Mouse (Mus musculus): Measurements from ENCODE around the gene Slc29a4.

The Slc29a4 gene

DNA sequence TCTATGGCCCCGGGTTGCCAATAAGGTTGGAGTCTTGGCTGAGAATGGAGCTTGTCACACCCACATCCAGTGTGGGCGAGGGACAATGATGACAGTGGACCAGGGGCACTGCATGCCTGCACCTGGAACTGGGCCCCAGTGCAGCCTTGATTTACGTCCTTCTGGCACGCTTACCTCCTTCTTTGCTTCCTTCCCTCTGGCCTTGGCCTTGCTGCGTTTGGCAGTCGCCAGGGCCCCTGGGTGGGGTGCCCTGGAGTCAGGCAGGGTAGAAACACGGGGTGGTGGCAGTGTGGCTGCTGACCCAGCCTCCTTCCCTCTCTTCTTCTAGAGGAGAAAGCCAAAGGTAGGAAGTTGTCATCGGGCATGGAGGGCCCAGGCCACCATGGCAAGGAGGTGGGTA, 47.6 kb downstream of the Slc29a4 start:
- DNase-seq (ENCODE audit: low spot score in 2 of 2), result no peak

GRCm38 (mm10) chr5:142747026-142747629, 54.8 kb downstream of the Slc29a4 start:
- DNase-seq (ENCODE audit: low spot score in 2 of 2), result no peak

DNA sequence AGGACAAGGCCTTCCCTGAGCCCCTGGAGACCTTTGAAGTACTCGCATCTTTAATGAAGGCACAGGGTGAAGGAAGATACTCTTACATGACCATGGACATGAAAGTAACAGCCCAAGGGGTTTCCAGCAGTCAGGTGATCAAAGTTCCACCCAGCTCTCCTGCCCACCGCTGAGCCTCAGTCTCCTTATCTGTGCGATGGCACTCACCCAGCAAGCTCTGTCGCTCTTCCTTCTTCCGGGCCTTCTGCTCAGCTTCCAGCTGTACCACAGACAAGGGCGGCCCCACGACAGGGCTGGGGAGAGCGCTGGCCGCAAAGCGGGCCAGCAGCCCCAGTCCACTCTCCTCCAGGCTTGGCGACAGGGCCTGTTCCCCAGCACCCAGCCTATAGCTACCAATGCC, 57.9 kb downstream of the Slc29a4 start:
- DNase-seq (ENCODE audit: low spot score in 2 of 2), result no peak

- DNase-seq (ENCODE audit: low spot score in 2 of 2), result no peak
Measured at GRCm38 (mm10) chr5:142752241-142752640, 59.9 kb downstream of the Slc29a4 start.

DNA sequence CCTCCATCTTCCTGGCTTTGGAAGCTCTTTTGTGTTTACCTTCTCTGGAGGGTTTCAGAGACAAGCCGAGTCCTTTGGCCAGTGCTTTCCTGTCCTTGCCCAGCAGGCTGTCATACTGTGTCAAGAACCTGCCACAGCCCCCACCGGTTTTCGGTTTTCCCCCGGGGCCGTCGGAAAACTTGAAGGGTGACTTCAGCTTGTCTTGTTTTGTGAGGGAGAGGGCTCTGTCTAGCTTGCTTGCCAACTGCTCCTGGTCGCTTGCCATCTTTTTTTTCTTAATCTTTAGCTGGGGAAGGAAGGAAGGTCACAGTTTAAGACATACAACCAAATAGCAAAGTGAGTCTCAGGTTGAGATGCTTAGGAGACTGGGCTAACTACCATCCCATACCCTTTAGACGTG, 67.5 kb downstream of the Slc29a4 start:
- no peak for DNase-seq (ENCODE audit: low spot score in 2 of 2)

GRCm38 (mm10) chr5:142761326-142761983, 69.1 kb downstream of the Slc29a4 start:
- peak; percentile 89 to 93 for DNase-seq (ENCODE audit: low spot score in 2 of 2)

DNA sequence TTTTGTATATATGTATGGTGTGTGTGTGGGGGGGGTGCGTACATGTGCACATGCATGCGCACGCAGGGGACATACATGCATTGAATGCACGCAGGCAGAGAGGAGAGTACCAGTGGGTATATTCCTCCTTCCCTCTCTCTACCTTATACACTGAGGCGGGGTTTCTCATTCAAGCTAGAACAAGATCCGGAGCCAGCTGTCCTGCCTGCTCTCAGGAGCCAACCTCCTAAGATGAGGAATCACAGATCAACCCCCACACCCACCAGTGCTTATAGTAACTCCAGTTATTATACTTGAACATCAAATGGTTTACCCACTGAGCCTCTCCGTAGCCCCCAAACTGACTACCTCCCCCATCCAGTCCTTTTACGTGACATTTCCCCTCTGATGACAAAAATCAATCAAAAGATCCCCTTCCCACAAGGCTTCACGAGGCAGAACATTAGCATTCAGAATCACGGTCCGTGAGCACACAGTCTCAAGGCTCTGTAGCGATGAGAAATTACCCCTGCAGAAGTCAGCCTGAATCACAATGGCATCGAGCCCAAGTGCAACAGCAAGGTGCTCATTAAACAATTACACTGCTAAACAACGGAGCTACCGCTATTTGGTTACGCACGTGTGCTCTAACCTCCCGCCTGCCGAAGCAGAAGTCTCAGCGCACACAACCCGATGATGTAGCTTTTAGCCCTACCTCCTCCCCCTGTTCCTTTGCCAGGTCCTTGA, 69.9 kb downstream of the Slc29a4 start:
- DNase-seq (ENCODE audit: low spot score in 2 of 2), result no peak

- DNase-seq (ENCODE audit: low spot score in 2 of 2), result no peak
Measured at GRCm38 (mm10) chr5:142764306-142764705, 72.0 kb downstream of the Slc29a4 start.

DNA sequence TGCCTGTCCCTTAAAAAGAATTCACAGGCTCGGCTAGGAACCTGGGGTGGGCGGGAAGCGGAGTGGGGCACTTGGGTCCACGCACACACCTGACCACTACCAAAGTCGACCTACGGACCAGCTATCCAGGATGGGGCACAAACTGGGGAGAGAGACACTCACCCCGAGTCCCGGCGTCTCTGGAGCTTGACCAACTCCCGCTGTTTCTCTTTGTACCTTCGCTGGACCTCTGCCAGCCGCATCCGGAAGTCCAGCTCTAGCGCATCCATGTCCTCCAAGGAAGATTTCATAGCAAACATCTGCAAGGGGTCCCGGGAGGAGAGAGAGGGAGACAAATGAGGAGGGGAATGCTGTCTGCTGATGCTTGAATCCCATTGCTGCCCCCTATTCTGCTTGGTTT, 72.6 kb downstream of the Slc29a4 start:
- DNase-seq (ENCODE audit: low spot score in 2 of 2), result no peak

DNA sequence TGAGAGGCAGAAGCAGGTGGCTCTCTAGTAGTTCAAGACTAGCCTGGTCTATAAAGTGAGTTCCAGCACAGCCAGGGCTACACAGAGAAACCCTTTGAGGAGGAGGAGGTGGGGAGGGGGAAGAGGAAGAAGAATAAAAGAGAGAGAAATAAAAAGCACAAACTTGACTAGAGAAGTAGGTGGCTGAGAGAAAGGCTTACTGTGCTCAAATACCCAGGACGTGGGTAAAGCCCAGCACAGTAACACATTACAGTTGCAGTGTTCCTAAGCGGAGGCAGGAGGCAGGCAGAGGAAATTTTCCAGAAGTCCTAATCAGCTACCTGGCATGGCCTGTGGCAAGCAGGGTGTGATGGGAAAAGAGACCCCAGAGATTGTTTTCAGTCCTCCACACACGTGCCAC, 74.4 kb downstream of the Slc29a4 start:
- no peak for DNase-seq (ENCODE audit: low spot score in 2 of 2)

- DNase-seq (ENCODE audit: low spot score in 2 of 2), result peak; percentile 84 to 86
Measured at GRCm38 (mm10) chr5:142767937-142768336, 75.6 kb downstream of the Slc29a4 start.

- no peak for DNase-seq (ENCODE audit: low spot score in 2 of 2)
Measured at GRCm38 (mm10) chr5:142768352-142769267, 76.3 kb downstream of the Slc29a4 start.

DNA sequence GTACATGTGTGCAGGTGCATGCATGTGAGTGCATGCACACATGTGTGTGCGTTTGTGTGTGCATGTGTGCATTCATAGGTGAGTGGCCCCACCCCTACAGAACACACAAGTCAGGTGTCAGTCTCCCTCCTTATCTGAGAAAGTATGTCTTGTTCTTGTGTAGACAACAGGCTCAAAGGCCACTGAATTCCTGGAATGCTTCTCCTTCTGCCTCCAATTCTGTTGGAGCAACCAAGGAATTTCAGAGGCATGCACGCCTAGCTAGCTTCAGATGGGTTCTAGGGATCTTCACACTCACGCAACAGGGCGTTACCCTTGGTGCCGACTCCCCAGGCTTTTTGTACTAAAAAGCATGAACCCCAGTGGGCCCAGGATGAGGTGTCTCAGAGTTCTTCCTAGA, 77.3 kb downstream of the Slc29a4 start:
- DNase-seq (ENCODE audit: low spot score in 2 of 2), result no peak

- DNase-seq (ENCODE audit: low spot score in 2 of 2), result no peak
Measured at GRCm38 (mm10) chr5:142771034-142771433, 78.7 kb downstream of the Slc29a4 start.

- no peak for DNase-seq (ENCODE audit: low spot score in 2 of 2)
Measured at GRCm38 (mm10) chr5:142771964-142772363, 79.7 kb downstream of the Slc29a4 start.

Data from right cerebral cortex, postnatal 10 days (tissue).